Mouse (Mus musculus) lung, postnatal 0 days (tissue): ENCODE data around the gene Arf3.

Experiments
- CTCF ChIP-seq: IDR thresholded peaks from 2 replicates; pipeline ENCODE4 v1.5.1; 2016; ENCODE audit warnings: antibody characterized with exemption, mild to moderate bottlenecking
- EP300 ChIP-seq: IDR thresholded peaks from 2 replicates; pipeline ENCODE4 v1.6.1; 2016; ENCODE audit warnings: antibody characterized with exemption, mild to moderate bottlenecking, control low read depth

- no peak for TF ChIP-seq CTCF
- peak; percentile 76 for TF ChIP-seq EP300
Measured at GRCm38 (mm10) chr15:98692171-98692715, 70.8 kb downstream of the Arf3 start.
